Mouse (Mus musculus): ENCODE measurements around the gene Rbbp5. TPM values are rescaled to one million over a fixed set of nuclear protein-coding genes. Genes with fewer than 3 reads are reported as not detected.
A peak's percentile ranks its signal among the peaks of the same experiment; 100 is the strongest.

Gene Rbbp5
- polyA plus RNA-seq, 1 experiment from 2014 or later: 41.9 TPM

- 59% methylated on average over 7 of the region's 7 CpGs for WGBS
- peaks cover 20% of the 10 kb centered on the region for H3K4me1 ChIP-seq (ENCODE audit: control insufficient read depth, insufficient read depth, low read length)
- no peaks in the 10 kb centered on the region for H3K27me3 ChIP-seq (ENCODE audit: control insufficient read depth, insufficient read depth, low read length)
- H3K4me3 ChIP-seq (ENCODE audit: low read depth, low read length): peak overlapping the region; percentile 41; the same call in 1 of the 2 replicates
- no peaks in the 10 kb centered on the region for H3K36me3 ChIP-seq (ENCODE audit: control insufficient read depth, insufficient read depth, low read length)
- H3K9ac ChIP-seq (replicated peaks; ENCODE audit: low read depth, low read length): no peak overlapping the region
- no peak for ATAC-seq (ENCODE audit: low read depth)
- H3K27ac ChIP-seq (ENCODE audit: low read depth, low read length): peak overlapping the region; percentile 28; the same call in 1 of the 2 replicates
- H3K9me3 ChIP-seq (ENCODE audit: control insufficient read depth, low read length): no peaks in the 10 kb centered on the region
- H3K4me2 ChIP-seq (ENCODE audit: low read depth, low read length): peak overlapping the region; percentile 67
Observed at GRCm38 (mm10) chr1:132540701-132541100, 63.5 kb downstream of the Rbbp5 start.

GRCm38 (mm10) chr1:132541171-132541823 is 64.1 kb downstream of the Rbbp5 start:
- ATAC-seq (ENCODE audit: low read depth): 0 out of 2 replicates have a peak, but pooled peaks have one; percentile 1
- no peak overlapping the region for H3K27ac ChIP-seq (ENCODE audit: low read depth, low read length)
- no peaks in the 10 kb centered on the region for H3K9me3 ChIP-seq (ENCODE audit: control insufficient read depth, low read length)
- peak overlapping the region; percentile 65 for H3K9ac ChIP-seq (replicated peaks; ENCODE audit: low read depth, low read length)
- no peaks in the 10 kb centered on the region for H3K27me3 ChIP-seq (ENCODE audit: control insufficient read depth, insufficient read depth, low read length)
- no peaks in the 10 kb centered on the region for H3K36me3 ChIP-seq (ENCODE audit: control insufficient read depth, insufficient read depth, low read length)
- peak overlapping the region; percentile 67 for H3K4me2 ChIP-seq (ENCODE audit: low read depth, low read length)
- peaks cover 20% of the 10 kb centered on the region for H3K4me1 ChIP-seq (ENCODE audit: control insufficient read depth, insufficient read depth, low read length)
- 8% methylated on average over 14 of the region's 14 CpGs for WGBS
- H3K4me3 ChIP-seq (ENCODE audit: low read depth, low read length): peak overlapping the region; percentile 41

GRCm38 (mm10) chr1:132541824-132542599 is 64.8 kb downstream of the Rbbp5 start:
- Histone ChIP-seq H3K27ac (ENCODE audit: low read depth, low read length) (peak overlapping the region; percentile 7; the same call in 1 of the 2 replicates), H3K27me3 (ENCODE audit: control insufficient read depth, insufficient read depth, low read length) (no peaks in the 10 kb centered on the region), H3K9me3 (ENCODE audit: control insufficient read depth, low read length) (no peaks in the 10 kb centered on the region), H3K36me3 (ENCODE audit: control insufficient read depth, insufficient read depth, low read length) (no peaks in the 10 kb centered on the region), H3K4me3 (ENCODE audit: low read depth, low read length) (peak overlapping the region; percentile 41), H3K9ac (replicated peaks; ENCODE audit: low read depth, low read length) (peak overlapping the region; percentile 65), H3K4me2 (ENCODE audit: low read depth, low read length) (peak overlapping the region; percentile 67), H3K4me1 (ENCODE audit: control insufficient read depth, insufficient read depth, low read length) (peaks cover 20% of the 10 kb centered on the region)
- ATAC-seq (ENCODE audit: low read depth): peak; percentile 20; the same call in 1 of the 2 replicates
- 14% methylated on average over 5 of the region's 5 CpGs for WGBS

GRCm38 (mm10) chr1:132542762-132543306 is 65.7 kb downstream of the Rbbp5 start, which contains the start of gene Cntn2:
Gene Cntn2, minus strand, starts transcription at chr1:132543256.
- peak; percentile 91 for ATAC-seq (ENCODE audit: low read depth)

GRCm38 (mm10) chr1:132543789-132544188 is 66.6 kb downstream of the Rbbp5 start:
- H3K9me3 ChIP-seq (ENCODE audit: control insufficient read depth, low read length): no peaks in the 10 kb centered on the region
- H3K4me1 ChIP-seq (ENCODE audit: control insufficient read depth, insufficient read depth, low read length): peaks cover 20% of the 10 kb centered on the region
- peak overlapping the region; percentile 30; the same call in 1 of the 2 replicates for H3K27ac ChIP-seq (ENCODE audit: low read depth, low read length)
- no peaks in the 10 kb centered on the region for H3K36me3 ChIP-seq (ENCODE audit: control insufficient read depth, insufficient read depth, low read length)
- 60% methylated on average over 8 of the region's 8 CpGs for WGBS
- no peak overlapping the region for H3K4me2 ChIP-seq (ENCODE audit: low read depth, low read length)
- no peaks in the 10 kb centered on the region for H3K27me3 ChIP-seq (ENCODE audit: control insufficient read depth, insufficient read depth, low read length)
- no peak overlapping the region for H3K4me3 ChIP-seq (ENCODE audit: low read depth, low read length)
- H3K9ac ChIP-seq (replicated peaks; ENCODE audit: low read depth, low read length): no peak overlapping the region
- ATAC-seq (ENCODE audit: low read depth): no peak

More at GRCm38 (mm10) chr1:132542762-132543306, 65.7 kb downstream of the Rbbp5 start, which contains the start of gene Cntn2:
- Histone ChIP-seq H3K9me3 (ENCODE audit: control insufficient read depth, low read length) (no peaks in the 10 kb centered on the region), H3K36me3 (ENCODE audit: control insufficient read depth, insufficient read depth, low read length) (no peaks in the 10 kb centered on the region), H3K4me1 (ENCODE audit: control insufficient read depth, insufficient read depth, low read length) (peaks cover 20% of the 10 kb centered on the region), H3K9ac (replicated peaks; ENCODE audit: low read depth, low read length) (peak within 1 kb of the TSS; percentile 65), H3K27me3 (ENCODE audit: control insufficient read depth, insufficient read depth, low read length) (no peaks in the 10 kb centered on the region), H3K4me3 (ENCODE audit: low read depth, low read length) (peak within 1 kb of the TSS; percentile 41), H3K27ac (ENCODE audit: low read depth, low read length) (peak within 1 kb of the TSS; percentile 75), H3K4me2 (ENCODE audit: low read depth, low read length) (peak within 1 kb of the TSS; percentile 67)
- under 1% methylated on average over 30 of the region's 30 CpGs for WGBS

Other genes starting within 250 kb of the Rbbp5 start
- gene Gm10188, start 247.6 kb upstream of the Rbbp5 start, polyA plus RNA-seq (2014; fragmentation: Nextera tagmentation; extraction: Ambion mirVana): 0.74 and 0.76 TPM in 2 replicates
- gene Klhdc8a, start 178.7 kb upstream of the Rbbp5 start, polyA plus RNA-seq (2014; fragmentation: Nextera tagmentation; extraction: Ambion mirVana): 6.6 and 8.4 TPM in 2 replicates
- gene Nuak2, start 161.2 kb upstream of the Rbbp5 start, polyA plus RNA-seq (2014; fragmentation: Nextera tagmentation; extraction: Ambion mirVana): 7.8 and 8.4 TPM in 2 replicates
- gene Tmcc2, start 86.1 kb upstream of the Rbbp5 start, polyA plus RNA-seq (2014; fragmentation: Nextera tagmentation; extraction: Ambion mirVana): 20.7 and 29.9 TPM in 2 replicates
- 9.5 and 12.7 TPM in 2 replicates for gene Dstyk, start 59.8 kb upstream of the Rbbp5 start, polyA plus RNA-seq (2014; fragmentation: Nextera tagmentation; extraction: Ambion mirVana)
- 0.60 and 1.3 TPM in 2 replicates for gene Tmem81, start 28.9 kb downstream of the Rbbp5 start, polyA plus RNA-seq (2014; fragmentation: Nextera tagmentation; extraction: Ambion mirVana)
- 18.5 and 43.6 TPM in 2 replicates for gene Cntn2, start 65.9 kb downstream of the Rbbp5 start, polyA plus RNA-seq (2014; fragmentation: Nextera tagmentation; extraction: Ambion mirVana)